Mouse (Mus musculus): ENCODE results near the gene Igfbp7. TPM values are rescaled to one million over a fixed set of nuclear protein-coding genes. Genes with fewer than 3 reads are reported as not detected.
A peak's percentile ranks its signal among the peaks of the same experiment; 100 is the strongest.

Igfbp7 gene
- polyA plus RNA-seq, 1 experiment from 2014 or later = 59.7 TPM

DNA sequence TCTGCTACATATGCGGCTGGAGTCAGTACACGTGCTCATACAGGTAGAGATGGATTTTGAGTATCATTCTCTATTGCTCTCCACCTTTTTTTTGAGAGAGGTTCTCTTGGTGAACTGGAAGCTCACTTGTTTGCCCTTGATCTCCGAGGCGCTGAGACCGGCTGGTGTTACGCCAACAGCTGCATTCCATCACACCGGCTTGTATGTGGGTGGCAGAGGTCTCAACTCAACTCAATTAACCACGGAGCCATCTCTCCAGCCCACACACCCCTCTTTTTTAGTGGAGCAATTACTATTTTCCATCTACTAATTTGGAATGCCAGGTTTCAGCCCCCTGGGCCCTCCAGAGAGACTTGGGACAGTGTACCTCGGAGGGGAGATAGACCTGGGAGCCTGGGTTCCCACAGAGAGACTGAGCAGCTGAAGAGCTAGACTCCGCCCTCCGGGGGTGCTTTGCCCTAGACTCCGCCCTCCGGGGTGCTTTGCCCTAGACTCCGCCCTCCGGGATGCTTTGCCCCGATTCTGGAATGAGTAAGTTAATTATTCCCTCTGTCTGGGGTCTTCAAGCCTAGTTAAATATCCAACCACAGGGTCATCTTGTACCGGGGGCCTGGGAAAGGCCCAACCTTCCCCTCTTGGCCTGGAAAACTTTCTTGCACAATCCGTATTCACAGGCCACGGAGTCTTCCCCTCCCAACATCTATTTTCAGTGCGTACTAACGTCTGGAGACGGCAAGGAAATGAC, 50.3 kb downstream of the Igfbp7 start:
- H3K27ac ChIP-seq (replicated peaks) = peak overlapping the region; percentile 2; the same call in 1 of the 2 replicates

DNA sequence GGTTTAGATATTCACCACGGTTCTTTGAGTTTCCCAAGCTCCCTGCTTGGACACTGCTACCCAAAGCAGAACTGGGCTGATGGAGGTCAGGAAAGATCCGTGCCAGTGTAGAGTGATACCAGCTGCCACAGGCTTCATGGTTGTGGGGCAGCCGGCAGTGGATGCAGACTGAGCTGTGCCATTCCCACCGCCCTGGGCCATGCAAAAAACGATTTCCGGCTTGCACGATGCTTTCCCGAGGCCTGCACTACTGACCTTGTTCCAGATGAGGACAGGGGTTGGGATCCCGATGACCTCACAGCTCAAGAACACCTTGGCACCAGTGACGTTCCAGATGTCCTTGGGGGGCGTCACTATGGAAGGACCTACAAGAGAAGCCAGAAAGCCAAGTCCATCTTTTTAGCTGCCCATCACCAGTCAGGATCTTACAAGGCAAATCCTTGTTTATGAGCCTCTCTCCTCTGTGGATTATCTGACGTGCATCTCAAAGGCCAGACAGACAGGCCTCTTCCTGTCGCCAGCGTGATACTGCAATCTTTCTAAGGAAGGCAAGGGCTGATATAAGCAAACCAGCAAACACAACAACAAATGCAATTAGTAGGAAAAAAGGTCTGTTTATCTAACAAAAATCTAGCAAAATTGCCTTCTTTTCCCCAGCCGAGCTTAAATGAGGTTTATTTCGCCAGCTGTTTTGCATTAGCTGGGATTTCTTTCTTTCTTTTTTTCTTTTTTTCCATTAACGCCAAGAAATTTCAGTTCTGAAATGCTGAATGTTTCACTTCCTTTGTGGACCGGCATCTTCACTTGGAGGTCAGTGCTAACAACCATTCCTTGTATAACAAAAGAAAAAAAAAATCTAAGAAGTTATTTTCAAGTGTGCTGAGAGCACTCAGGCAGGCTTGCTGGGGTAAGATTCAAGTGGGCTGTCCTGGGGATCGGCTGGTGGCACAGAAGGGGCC, 52.3 kb downstream of the Igfbp7 start:
- no peak overlapping the region for H3K27ac ChIP-seq (replicated peaks)
- WGBS = 79% methylated on average over 19 of the region's 19 CpGs

More for the DNA sequence above, 50.3 kb downstream of the Igfbp7 start:
- WGBS = 19% methylated on average over 22 of the region's 22 CpGs
- peak overlapping the region; percentile 44 for H3K4me2 ChIP-seq (replicated peaks)
- peak; percentile 61; the same call in 1 of the 2 replicates for ATAC-seq (replicated peaks)
- peaks cover 3% of the 10 kb centered on the region; the same call in 1 of the 2 replicates for H3K27me3 ChIP-seq
- H3K36me3 ChIP-seq = no peaks in the 10 kb centered on the region
- peak overlapping the region; percentile 35 for H3K4me3 ChIP-seq
- peaks cover 15% of the 10 kb centered on the region for H3K4me1 ChIP-seq
- H3K9ac ChIP-seq (replicated peaks) = peak overlapping the region; percentile 23; the same call in 1 of the 2 replicates
- no peaks in the 10 kb centered on the region for H3K9me3 ChIP-seq

DNA sequence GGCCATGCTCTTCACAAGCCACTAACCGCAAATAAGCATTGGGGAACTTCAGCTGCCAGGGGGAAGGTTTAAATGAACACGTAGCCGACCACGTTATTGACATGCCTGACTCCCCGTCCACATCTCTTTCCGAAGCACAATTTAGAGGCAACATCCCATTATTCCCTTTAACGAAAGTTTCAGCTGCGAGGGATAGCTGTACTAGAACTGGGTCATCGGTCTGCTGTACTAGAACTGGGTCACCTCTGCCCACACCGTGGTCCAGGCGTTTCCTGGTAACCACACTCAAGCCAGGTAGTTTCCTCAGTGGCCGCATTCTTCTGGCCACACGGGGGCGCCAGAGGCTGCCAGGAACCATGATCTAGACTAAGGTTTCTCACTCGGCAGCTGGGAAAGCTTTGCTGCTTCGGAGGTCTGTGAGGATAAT, 53.5 kb downstream of the Igfbp7 start:
- Histone ChIP-seq H3K4me1 (peaks cover 15% of the 10 kb centered on the region), H3K9me3 (no peaks in the 10 kb centered on the region), H3K27me3 (no peaks in the 10 kb centered on the region), H3K4me3 (peak overlapping the region; percentile 2; the same call in 1 of the 2 replicates), H3K9ac (replicated peaks) (no peak overlapping the region), H3K27ac (replicated peaks) (no peak overlapping the region), H3K36me3 (peaks cover 8% of the 10 kb centered on the region; the same call in 1 of the 2 replicates), H3K4me2 (replicated peaks) (peak overlapping the region; percentile 28)
- 9% methylated on average over 16 of the region's 16 CpGs for WGBS
- ATAC-seq (replicated peaks) = peak; percentile 72

More for the DNA sequence above, 52.3 kb downstream of the Igfbp7 start:
- Histone ChIP-seq H3K9ac (replicated peaks) (no peak overlapping the region), H3K4me2 (replicated peaks) (no peak overlapping the region), H3K9me3 (no peaks in the 10 kb centered on the region), H3K36me3 (peaks cover 8% of the 10 kb centered on the region; the same call in 1 of the 2 replicates), H3K27me3 (peaks cover 3% of the 10 kb centered on the region; the same call in 1 of the 2 replicates), H3K4me3 (no peak overlapping the region), H3K4me1 (peaks cover 15% of the 10 kb centered on the region)
- no peak for ATAC-seq (replicated peaks)

DNA sequence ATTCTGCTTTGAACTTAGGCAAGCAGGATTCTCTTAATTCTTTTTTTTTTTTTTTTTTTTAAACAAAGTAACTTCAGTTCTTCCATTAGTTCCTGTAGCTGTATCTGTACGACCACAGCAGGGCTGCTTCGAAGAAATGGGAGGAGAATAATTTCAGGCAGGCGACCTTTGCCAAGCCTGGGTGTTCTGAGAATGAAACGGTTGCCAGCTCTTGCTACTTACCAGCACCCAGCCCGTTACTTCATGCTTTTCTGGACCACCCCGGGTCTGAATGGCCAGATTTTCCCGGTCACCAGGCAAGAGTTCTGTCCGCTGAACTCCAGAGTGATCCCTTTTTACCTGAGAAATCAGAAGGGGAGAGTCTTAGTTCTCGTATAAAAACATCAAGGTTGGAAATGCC, 56.1 kb downstream of the Igfbp7 start:
- Histone ChIP-seq H3K27ac (replicated peaks) (no peak overlapping the region), H3K9me3 (no peaks in the 10 kb centered on the region), H3K4me3 (no peak overlapping the region), H3K36me3 (peaks cover 32% of the 10 kb centered on the region), H3K4me2 (replicated peaks) (no peak overlapping the region), H3K27me3 (no peaks in the 10 kb centered on the region), H3K9ac (replicated peaks) (no peak overlapping the region), H3K4me1 (peaks cover 3% of the 10 kb centered on the region; the same call in 1 of the 2 replicates)
- 60% methylated on average over 9 of the region's 9 CpGs for WGBS
- no peak for ATAC-seq (replicated peaks)

GRCm38 (mm10) chr5:77349971-77350658, 57.7 kb downstream of the Igfbp7 start:
- no peaks in the 10 kb centered on the region for H3K27me3 ChIP-seq
- H3K4me3 ChIP-seq = no peak overlapping the region
- no peak overlapping the region for H3K9ac ChIP-seq (replicated peaks)
- 93% methylated on average over 15 of the region's 15 CpGs for WGBS
- ATAC-seq (replicated peaks) = no peak
- no peak overlapping the region for H3K27ac ChIP-seq (replicated peaks)
- H3K9me3 ChIP-seq = no peaks in the 10 kb centered on the region
- H3K4me2 ChIP-seq (replicated peaks) = no peak overlapping the region
- H3K4me1 ChIP-seq = peaks cover 3% of the 10 kb centered on the region; the same call in 1 of the 2 replicates
- peaks cover 46% of the 10 kb centered on the region for H3K36me3 ChIP-seq

DNA sequence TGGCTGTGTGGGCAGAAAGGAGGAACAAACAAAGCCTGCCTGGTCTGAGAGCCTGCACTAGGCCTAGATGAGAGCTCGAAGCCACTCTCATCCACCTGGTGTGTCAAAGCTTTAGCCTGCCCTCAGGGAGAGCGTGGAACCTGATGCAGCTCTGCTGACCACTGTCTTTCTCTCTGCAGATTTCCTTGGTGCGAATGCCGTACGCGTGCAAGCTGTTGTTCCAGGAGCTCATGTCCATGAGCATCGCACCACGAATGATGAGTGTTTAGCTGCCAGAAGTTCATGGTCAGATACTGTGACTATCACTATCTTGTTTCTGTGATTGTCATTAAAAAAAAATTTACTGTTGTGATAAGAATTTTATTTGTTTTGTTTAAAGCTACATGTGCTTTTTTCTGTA, 58.9 kb downstream of the Igfbp7 start:
- Histone ChIP-seq H3K27me3 (no peaks in the 10 kb centered on the region), H3K9ac (replicated peaks) (no peak overlapping the region), H3K36me3 (peaks cover 54% of the 10 kb centered on the region), H3K9me3 (no peaks in the 10 kb centered on the region), H3K4me2 (replicated peaks) (no peak overlapping the region), H3K27ac (replicated peaks) (no peak overlapping the region), H3K4me1 (no peaks in the 10 kb centered on the region), H3K4me3 (no peak overlapping the region)
- WGBS = 98% methylated on average over 8 of the region's 8 CpGs
- no peak for ATAC-seq (replicated peaks)

DNA sequence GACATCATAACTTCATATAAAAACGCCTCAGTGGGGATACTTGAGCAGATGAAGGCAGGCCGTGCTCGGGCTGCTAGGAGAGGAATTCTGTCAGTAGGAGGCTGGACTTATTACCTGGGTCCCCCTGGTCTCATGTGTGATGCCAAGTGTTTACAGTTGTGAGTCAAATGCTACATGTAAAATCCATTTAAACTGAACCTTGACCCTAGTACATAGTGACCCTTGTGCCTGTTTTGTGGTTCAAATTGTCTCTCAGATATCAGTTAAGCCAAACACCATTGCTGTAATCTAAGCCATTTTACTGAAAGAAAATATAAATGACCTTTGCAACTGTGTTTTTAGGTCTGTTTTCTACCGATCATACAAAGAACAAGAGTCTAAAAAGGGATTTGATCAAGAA, 67.8 kb downstream of the Igfbp7 start:
- WGBS = 93% methylated on average over 4 of the region's 4 CpGs
- Histone ChIP-seq H3K27me3 (no peaks in the 10 kb centered on the region), H3K4me3 (no peak overlapping the region), H3K4me1 (no peaks in the 10 kb centered on the region), H3K9ac (replicated peaks) (no peak overlapping the region), H3K9me3 (no peaks in the 10 kb centered on the region), H3K4me2 (replicated peaks) (no peak overlapping the region), H3K27ac (replicated peaks) (no peak overlapping the region), H3K36me3 (peaks cover 92% of the 10 kb centered on the region)
- no peak for ATAC-seq (replicated peaks)

DNA sequence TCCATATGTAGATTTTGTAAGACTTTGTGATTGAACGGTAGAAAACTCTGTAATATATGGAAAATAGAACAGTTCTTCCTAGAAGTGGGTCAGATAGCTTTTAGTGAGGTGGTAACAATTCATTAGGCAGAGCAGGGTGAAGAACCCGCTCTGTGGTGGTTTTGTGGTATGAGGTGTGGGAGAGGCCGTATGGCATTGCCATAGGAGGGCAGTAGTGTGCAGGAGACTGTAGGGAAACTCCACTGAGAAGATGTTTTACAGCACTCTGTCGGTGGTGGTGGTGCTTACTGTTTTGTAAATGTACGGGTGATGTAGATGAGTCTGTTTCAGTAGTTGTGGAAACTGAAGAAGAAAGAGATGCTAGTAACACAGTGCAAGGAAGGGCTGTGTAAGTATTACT, 77.7 kb downstream of the Igfbp7 start:
- H3K27me3 ChIP-seq = no peaks in the 10 kb centered on the region
- H3K4me1 ChIP-seq = no peaks in the 10 kb centered on the region
- H3K36me3 ChIP-seq = peaks cover 84% of the 10 kb centered on the region
- no peak overlapping the region for H3K27ac ChIP-seq (replicated peaks)
- no peaks in the 10 kb centered on the region for H3K9me3 ChIP-seq
- H3K9ac ChIP-seq (replicated peaks) = no peak overlapping the region
- H3K4me2 ChIP-seq (replicated peaks) = no peak overlapping the region
- H3K4me3 ChIP-seq = no peak overlapping the region
- 74% methylated on average over 5 of the region's 5 CpGs for WGBS
- no peak for ATAC-seq (replicated peaks)

- ATAC-seq (replicated peaks) = no peak
- Histone ChIP-seq H3K9ac (replicated peaks) (no peak overlapping the region), H3K4me2 (replicated peaks) (no peak overlapping the region), H3K27me3 (no peaks in the 10 kb centered on the region), H3K4me1 (no peaks in the 10 kb centered on the region), H3K9me3 (no peaks in the 10 kb centered on the region), H3K4me3 (no peak overlapping the region), H3K36me3 (peaks cover 87% of the 10 kb centered on the region), H3K27ac (replicated peaks) (no peak overlapping the region)
- 80% methylated on average over 1 of the region's 1 CpGs for WGBS
Observed at GRCm38 (mm10) chr5:77324936-77325335, 82.9 kb downstream of the Igfbp7 start.

GRCm38 (mm10) chr5:77314986-77315385, 92.9 kb downstream of the Igfbp7 start:
- Histone ChIP-seq H3K4me1 (peaks cover 15% of the 10 kb centered on the region), H3K9ac (replicated peaks) (no peak overlapping the region), H3K36me3 (peaks cover 53% of the 10 kb centered on the region), H3K27me3 (no peaks in the 10 kb centered on the region), H3K4me3 (no peak overlapping the region), H3K4me2 (replicated peaks) (no peak overlapping the region), H3K9me3 (no peaks in the 10 kb centered on the region), H3K27ac (replicated peaks) (no peak overlapping the region)
- no peak for ATAC-seq (replicated peaks)
- 96% methylated on average over 6 of the region's 6 CpGs for whole genome bisulfite sequencing

GRCm38 (mm10) chr5:77314206-77314605, 93.6 kb downstream of the Igfbp7 start:
- no peak overlapping the region for H3K4me3 ChIP-seq
- H3K4me1 ChIP-seq = peaks cover 15% of the 10 kb centered on the region
- H3K27me3 ChIP-seq = no peaks in the 10 kb centered on the region
- 94% methylated on average over 4 of the region's 4 CpGs for WGBS
- no peak overlapping the region for H3K27ac ChIP-seq (replicated peaks)
- no peaks in the 10 kb centered on the region for H3K9me3 ChIP-seq
- ATAC-seq (replicated peaks) = no peak
- peaks cover 49% of the 10 kb centered on the region for H3K36me3 ChIP-seq
- H3K9ac ChIP-seq (replicated peaks) = no peak overlapping the region
- H3K4me2 ChIP-seq (replicated peaks) = no peak overlapping the region

Measured in forebrain, embryonic 15.5 days (tissue).